Mouse (Mus musculus): Measurements from ENCODE around the gene Olfr1411. TPM values are rescaled to one million over a fixed set of nuclear protein-coding genes. Genes with fewer than 3 reads are reported as not detected.

The Olfr1411 gene
- polyA plus RNA-seq, 1 experiment, result not detected

- peak within 1 kb of the TSS; percentile 86 for H3ac ChIP-seq (ENCODE audit: control insufficient read depth, insufficient read length)
- peak within 1 kb of the TSS; percentile 78 for H3K4me3 ChIP-seq
- peaks cover 21% of the 10 kb centered on the region for H3K79me2 ChIP-seq (ENCODE audit: control insufficient read depth, insufficient read depth)
- peaks cover 16% of the 10 kb centered on the region for H3K36me3 ChIP-seq (ENCODE audit: control insufficient read depth, insufficient read depth)
- TF ChIP-seq POLR2AphosphoS2 (IDR thresholded peaks at IDR 0.05; ENCODE audit: insufficient read length, low read depth) (peak; percentile 58), POLR2A (IDR thresholded peaks at IDR 0.05; ENCODE audit: insufficient read length, low read depth) (peak; percentile 85), MAX (IDR thresholded peaks at IDR 0.05; ENCODE audit: low read depth) (no peak)
- H3K4me2 ChIP-seq (ENCODE audit: low read depth), result peak within 1 kb of the TSS; percentile 97
- H3K27me3 ChIP-seq (ENCODE audit: control insufficient read depth, insufficient read depth, insufficient read length), result no peaks in the 10 kb centered on the region
These were observed 47.5 kb downstream of the Olfr1411 start, which contains the start of gene Cops9 for GRCm38 (mm10) chr1:92641514-92642272. Gene Cops9 (minus strand): TSS chr1:92641985.

GRCm38 (mm10) chr1:92643691-92644090, 49.5 kb downstream of the Olfr1411 start:
- H3K4me3 ChIP-seq, result no peak overlapping the region
- H3ac ChIP-seq (ENCODE audit: control insufficient read depth, insufficient read length), result no peak overlapping the region
- H3K36me3 ChIP-seq (ENCODE audit: control insufficient read depth, insufficient read depth), result peaks cover 5% of the 10 kb centered on the region
- no peak for TF ChIP-seq TCF12 (IDR thresholded peaks at IDR 0.05; ENCODE audit: insufficient read depth, poor library complexity, severe bottlenecking)
- TF ChIP-seq CEBPB (IDR thresholded peaks at IDR 0.05; ENCODE audit: insufficient read depth, poor library complexity, severe bottlenecking), result no peak
- no peak for TF ChIP-seq TCF3 (IDR thresholded peaks at IDR 0.05; ENCODE audit: insufficient read length, low read depth)
- no peak for TF ChIP-seq SRF (IDR thresholded peaks at IDR 0.05; ENCODE audit: control insufficient read depth, insufficient read length, low read depth)
- H3K79me2 ChIP-seq (ENCODE audit: control insufficient read depth, insufficient read depth), result peaks cover 21% of the 10 kb centered on the region
- H3K4me2 ChIP-seq (ENCODE audit: low read depth), result no peak overlapping the region
- no peaks in the 10 kb centered on the region for H3K27me3 ChIP-seq (ENCODE audit: control insufficient read depth, insufficient read depth, insufficient read length)

- Histone ChIP-seq H3K79me2 (ENCODE audit: control insufficient read depth, insufficient read depth) (peaks cover 17% of the 10 kb centered on the region), H3ac (ENCODE audit: control insufficient read depth, insufficient read length) (no peak overlapping the region), H3K4me2 (ENCODE audit: low read depth) (no peak overlapping the region), H3K27me3 (ENCODE audit: control insufficient read depth, insufficient read depth, insufficient read length) (no peaks in the 10 kb centered on the region), H3K4me3 (no peak overlapping the region), H3K36me3 (ENCODE audit: control insufficient read depth, insufficient read depth) (no peaks in the 10 kb centered on the region)
- no peak for TF ChIP-seq MYOG (IDR thresholded peaks at IDR 0.05; ENCODE audit: control insufficient read depth in 1 of 3, insufficient read depth in 1 of 3, insufficient read length in 2 of 3, low read depth in 2 of 3)
- TF ChIP-seq TCF3 (IDR thresholded peaks at IDR 0.05; ENCODE audit: insufficient read length, low read depth), result no peak
- TF ChIP-seq MAX (IDR thresholded peaks at IDR 0.05; ENCODE audit: low read depth), result no peak
- TF ChIP-seq MYOD1 (IDR thresholded peaks at IDR 0.05; ENCODE audit: control insufficient read depth in 1 of 3, insufficient read length in 2 of 3, low read depth in 2 of 3), result no peak
- no peak for TF ChIP-seq POLR2AphosphoS2 (IDR thresholded peaks at IDR 0.05; ENCODE audit: insufficient read length, low read depth)
- no peak for TF ChIP-seq POLR2A (IDR thresholded peaks at IDR 0.05; ENCODE audit: insufficient read length, low read depth)
- no peak for TF ChIP-seq E2F4 (IDR thresholded peaks at IDR 0.05; ENCODE audit: insufficient read depth)
- TF ChIP-seq CEBPB (IDR thresholded peaks at IDR 0.05; ENCODE audit: insufficient read depth, poor library complexity, severe bottlenecking), result no peak
- TF ChIP-seq REST (IDR thresholded peaks at IDR 0.05; ENCODE audit: insufficient read depth, insufficient read length), result no peak
- no peak for TF ChIP-seq TCF12 (IDR thresholded peaks at IDR 0.05; ENCODE audit: insufficient read depth, poor library complexity, severe bottlenecking)
- TF ChIP-seq SRF (IDR thresholded peaks at IDR 0.05; ENCODE audit: control insufficient read depth, insufficient read length, low read depth), result no peak
- TF ChIP-seq USF1 (IDR thresholded peaks at IDR 0.05; ENCODE audit: low read depth), result no peak
These were observed 50.7 kb downstream of the Olfr1411 start for GRCm38 (mm10) chr1:92644916-92645315.

GRCm38 (mm10) chr1:92646111-92646510, 51.9 kb downstream of the Olfr1411 start:
- Histone ChIP-seq H3ac (ENCODE audit: control insufficient read depth, insufficient read length) (no peak overlapping the region), H3K4me2 (ENCODE audit: low read depth) (no peak overlapping the region), H3K27me3 (ENCODE audit: control insufficient read depth, insufficient read depth, insufficient read length) (no peaks in the 10 kb centered on the region), H3K4me3 (no peak overlapping the region), H3K79me2 (ENCODE audit: control insufficient read depth, insufficient read depth) (peaks cover 5% of the 10 kb centered on the region), H3K36me3 (ENCODE audit: control insufficient read depth, insufficient read depth) (no peaks in the 10 kb centered on the region)
- TF ChIP-seq POLR2AphosphoS2 (IDR thresholded peaks at IDR 0.05; ENCODE audit: insufficient read length, low read depth) (no peak), POLR2A (IDR thresholded peaks at IDR 0.05; ENCODE audit: insufficient read length, low read depth) (no peak), E2F4 (IDR thresholded peaks at IDR 0.05; ENCODE audit: insufficient read depth) (no peak), REST (IDR thresholded peaks at IDR 0.05; ENCODE audit: insufficient read depth, insufficient read length) (no peak)

- H3K79me2 ChIP-seq (ENCODE audit: control insufficient read depth, insufficient read depth), result no peaks in the 10 kb centered on the region
- no peak overlapping the region for H3K4me2 ChIP-seq (ENCODE audit: low read depth)
- H3K27me3 ChIP-seq (ENCODE audit: control insufficient read depth, insufficient read depth, insufficient read length), result no peaks in the 10 kb centered on the region
- no peak overlapping the region for H3ac ChIP-seq (ENCODE audit: control insufficient read depth, insufficient read length)
- no peak overlapping the region for H3K4me3 ChIP-seq
- no peaks in the 10 kb centered on the region for H3K36me3 ChIP-seq (ENCODE audit: control insufficient read depth, insufficient read depth)
- TF ChIP-seq POLR2AphosphoS2 (IDR thresholded peaks at IDR 0.05; ENCODE audit: insufficient read length, low read depth) (no peak), USF1 (IDR thresholded peaks at IDR 0.05; ENCODE audit: low read depth) (no peak), CEBPB (IDR thresholded peaks at IDR 0.05; ENCODE audit: insufficient read depth, poor library complexity, severe bottlenecking) (no peak)
These were observed 52.4 kb downstream of the Olfr1411 start for GRCm38 (mm10) chr1:92646601-92647000.

Data from myocyte (in vitro differentiated cells).